Mouse (Mus musculus) heart, adult 8-10 months (tissue): ENCODE results near the gene Kdm1a. TPM values are rescaled to one million over a fixed set of nuclear protein-coding genes. Genes with fewer than 3 reads are reported as not detected.
A peak's percentile ranks its signal among the peaks of the same experiment; 100 is the strongest.

Source experiments
- DNase-seq: peaks from one replicate; pipeline ENCODE4 v3.0.0; 2022; ENCODE audit warnings: low spot score
- total RNA-seq, 4 experiments: library from RNA; stranded (reverse); gene quantifications; 2 replicates each; pipeline ENCODE4 v1.2.4; 2022

Gene Kdm1a
- total RNA-seq, 4 experiments from 2014 or later = 24.3 to 27.0 (median 26.4) TPM

GRCm38 (mm10) chr4:136602018-136602554 lies 437 bp downstream of the Kdm1a start:
- DNase-seq = peak; percentile 19

GRCm38 (mm10) chr4:136601476-136601875 lies 1.0 kb downstream of the Kdm1a start:
- peak; percentile 28 for DNase-seq

- no peak for DNase-seq
Measured at GRCm38 (mm10) chr4:136600536-136600935, 2.0 kb downstream of the Kdm1a start.

GRCm38 (mm10) chr4:136599869-136600268 lies 2.7 kb downstream of the Kdm1a start:
- DNase-seq = no peak

GRCm38 (mm10) chr4:136598268-136598876 lies 4.2 kb downstream of the Kdm1a start:
- no peak for DNase-seq

GRCm38 (mm10) chr4:136595221-136595620 lies 7.3 kb downstream of the Kdm1a start:
- no peak for DNase-seq

GRCm38 (mm10) chr4:136594006-136594405 lies 8.5 kb downstream of the Kdm1a start:
- no peak for DNase-seq

GRCm38 (mm10) chr4:136592111-136592510 lies 10.4 kb downstream of the Kdm1a start:
- no peak for DNase-seq

- no peak for DNase-seq
Measured at GRCm38 (mm10) chr4:136588003-136588402, 14.5 kb downstream of the Kdm1a start.

- DNase-seq = no peak
Measured at GRCm38 (mm10) chr4:136587221-136587827, 15.2 kb downstream of the Kdm1a start.

GRCm38 (mm10) chr4:136581885-136582284 lies 20.6 kb downstream of the Kdm1a start:
- no peak for DNase-seq

- DNase-seq = no peak
Measured at GRCm38 (mm10) chr4:136569998-136570397, 32.5 kb downstream of the Kdm1a start.

GRCm38 (mm10) chr4:136568629-136569028 lies 33.9 kb downstream of the Kdm1a start:
- no peak for DNase-seq

- DNase-seq = no peak
Measured at GRCm38 (mm10) chr4:136562755-136563154, 39.8 kb downstream of the Kdm1a start.

- no peak for DNase-seq
Measured at GRCm38 (mm10) chr4:136560270-136560991, 42.1 kb downstream of the Kdm1a start.

- DNase-seq = no peak
Measured at GRCm38 (mm10) chr4:136559690-136560089, 42.8 kb downstream of the Kdm1a start.

GRCm38 (mm10) chr4:136557638-136558037 lies 44.9 kb downstream of the Kdm1a start:
- no peak for DNase-seq

- no peak for DNase-seq
Measured at GRCm38 (mm10) chr4:136553108-136553507, 49.4 kb downstream of the Kdm1a start.

GRCm38 (mm10) chr4:136548381-136548801 lies 54.1 kb downstream of the Kdm1a start:
- no peak for DNase-seq

- no peak for DNase-seq
Measured at GRCm38 (mm10) chr4:136547721-136548120, 54.8 kb downstream of the Kdm1a start.

GRCm38 (mm10) chr4:136546279-136547045 lies 56.1 kb downstream of the Kdm1a start:
- no peak for DNase-seq

- no peak for DNase-seq
Measured at GRCm38 (mm10) chr4:136545151-136545550, 57.4 kb downstream of the Kdm1a start.
